8 mouse cellular contexts compared by ENCODE assay signal in the genomic region with DNA sequence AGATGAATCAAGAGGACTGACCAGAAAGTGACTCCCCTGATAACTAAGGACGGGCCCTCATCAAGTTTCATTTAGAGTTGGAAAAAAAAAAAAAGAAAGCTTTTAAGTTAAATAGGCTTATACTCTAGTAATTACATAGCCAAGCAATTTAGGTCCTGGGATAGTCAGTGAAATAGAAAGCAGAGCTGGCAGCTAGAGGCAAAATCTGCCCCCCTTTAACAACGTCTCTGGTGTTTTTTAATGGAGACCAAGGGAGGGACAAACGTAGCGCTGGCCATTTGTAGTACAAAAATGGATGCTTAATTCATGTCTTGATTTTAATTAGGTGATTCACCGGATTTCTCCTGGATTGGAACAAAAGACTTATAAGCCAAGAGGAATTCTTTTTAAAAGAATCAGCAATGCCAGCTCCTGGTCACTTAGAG. TPM values are rescaled to one million over a fixed set of nuclear protein-coding genes. Genes with fewer than 3 reads are reported as not detected.
DNase-seq lines count a peak whose midpoint lies in the region; ATAC-seq lines count a peak whose summit lies in the region.

No protein-coding gene starts in this region.

- peaks cover 31% of the 10 kb centered on the region for H3K4me1 ChIP-seq in kidney, embryonic 16.5 days (ENCODE audit: insufficient read depth, low read length)
- peaks cover 25% of the 10 kb centered on the region for H3K4me1 ChIP-seq in heart, embryonic 15.5 days (replicated peaks)

- no peaks in the 10 kb centered on the region; the same call in 1 of the 2 replicates for H3K27me3 ChIP-seq in kidney, embryonic 16.5 days (ENCODE audit: insufficient read depth, low read length)
- H3K27me3 ChIP-seq in heart, embryonic 15.5 days: no peaks in the 10 kb centered on the region

- WGBS in kidney, embryonic 16.5 days: 0% methylated on average over 5 of the region's 5 CpGs
- WGBS in heart, embryonic 15.5 days: under 1% methylated on average over 5 of the region's 5 CpGs

- no peak for DNase-seq in kidney, postnatal 25 days
- peak; percentile 45 for DNase-seq in NIH3T3 (ENCODE audit: low read depth)
- DNase-seq in lung, postnatal 10 days: peak; percentile 22
- DNase-seq in urinary bladder, postnatal 25 days (ENCODE audit: low spot score): no peak
- DNase-seq in urinary bladder, adult 2 months (ENCODE audit: low spot score): no peak
- no peak for DNase-seq in layer of hippocampus, adult 9-11 months

- no peaks in the 10 kb centered on the region for H3K36me3 ChIP-seq in kidney, embryonic 16.5 days (ENCODE audit: insufficient read depth, low read length)
- H3K36me3 ChIP-seq in heart, embryonic 15.5 days: no peaks in the 10 kb centered on the region

- peak overlapping the region; percentile 94 for H3K4me2 ChIP-seq in kidney, embryonic 16.5 days (replicated peaks; ENCODE audit: low read depth, low read length)
- peak overlapping the region; percentile 82 for H3K4me2 ChIP-seq in heart, embryonic 15.5 days

- peak overlapping the region; percentile 98 for H3K27ac ChIP-seq in kidney, embryonic 16.5 days (ENCODE audit: low read length)
- H3K27ac ChIP-seq in heart, embryonic 15.5 days: peak overlapping the region; percentile 100

- ATAC-seq in kidney, embryonic 16.5 days (ENCODE audit: low FRiP score, low TSS enrichment): no peak
- ATAC-seq in heart, embryonic 15.5 days (replicated peaks; ENCODE audit: insufficient number of reproducible peaks, insufficient read depth, low FRiP score, low read depth): no peak

- no peaks in the 10 kb centered on the region for H3K9me3 ChIP-seq in kidney, embryonic 16.5 days (ENCODE audit: low read length)
- no peaks in the 10 kb centered on the region for H3K9me3 ChIP-seq in heart, embryonic 15.5 days (replicated peaks)

- H3K9ac ChIP-seq in kidney, embryonic 16.5 days (replicated peaks; ENCODE audit: low read length): peak overlapping the region; percentile 95
- peak overlapping the region; percentile 94 for H3K9ac ChIP-seq in heart, embryonic 15.5 days

- H3K4me3 ChIP-seq in kidney, embryonic 16.5 days (ENCODE audit: low read length): peak overlapping the region; percentile 89
- H3K4me3 ChIP-seq in heart, embryonic 15.5 days: peak overlapping the region; percentile 89

RNA-seq across cellular contexts. Expression of a gene that starts 1.0 kb away (rescaled TPM):
- polyA plus RNA-seq in kidney, embryonic 16.5 days (2015; fragmentation: Nextera tagmentation; extraction: Ambion mirVana): 61.6 and 62.7 TPM in 2 replicates
- polyA plus RNA-seq in heart, embryonic 15.5 days (2015; fragmentation: Nextera tagmentation; extraction: Ambion mirVana): 43.5 and 46.0 TPM in 2 replicates
- polyA plus RNA-seq in urinary bladder, adult 2 months (2012; rRNA removed): 175 and 179 TPM in 2 replicates

Comparison
In these comparisons a context has a peak if more than half of its experiments do, and no peak if none do; other contexts are left out.
1. DNase-seq: peak in NIH3T3 (single experiment) and lung, postnatal 10 days (single experiment); none in kidney, postnatal 25 days (0 of 2), urinary bladder, postnatal 25 days (single experiment), urinary bladder, adult 2 months (single experiment) and layer of hippocampus, adult 9-11 months (single experiment).